Mouse (Mus musculus) intestine, embryonic 16.5 days (tissue): ENCODE data around the gene Bean1. TPM values are rescaled to one million over a fixed set of nuclear protein-coding genes. Genes with fewer than 3 reads are reported as not detected.

Source experiments
- ATAC-seq: fragments of 200-750 bp; cut with Nextera tagmentation; 2 replicates; pipeline ENCODE4 v1.8.0; 2017; ENCODE audit warnings: moderate TSS enrichment, moderate library complexity
- H3K27ac ChIP-seq: fragments of 300-500 bp; sonication (generic); 2 replicates; pipeline ENCODE4 v1.5.1; 2014; ENCODE audit warnings: mild to moderate bottlenecking, low read length
- H3K27me3 ChIP-seq: fragments of 300-500 bp; sonication (generic); replicated peaks from 2 replicates; pipeline ENCODE4 v1.6.1; 2014; ENCODE audit warnings: low read length, control low read depth, mixed read lengths; ENCODE audit not compliant: control insufficient read depth, insufficient read depth
- H3K36me3 ChIP-seq: fragments of 300-500 bp; sonication (generic); 2 replicates; pipeline ENCODE4 v1.6.1; 2014; ENCODE audit warnings: low read length, control low read depth; ENCODE audit not compliant: control insufficient read depth, insufficient read depth
- H3K4me1 ChIP-seq: fragments of 300-500 bp; sonication (generic); 2 replicates; pipeline ENCODE4 v1.6.1; 2014; ENCODE audit warnings: low read length, control low read depth, mixed read lengths; ENCODE audit not compliant: control insufficient read depth, insufficient read depth
- H3K4me2 ChIP-seq: fragments of 300-500 bp; sonication (generic); 2 replicates; pipeline ENCODE4 v1.6.1; 2014; ENCODE audit warnings: low read depth, low read length, control low read depth
- H3K4me3 ChIP-seq: fragments of 300-500 bp; sonication (generic); 2 replicates; pipeline ENCODE4 v1.5.1; 2014; ENCODE audit warnings: mild to moderate bottlenecking, low read length
- H3K9ac ChIP-seq: fragments of 300-500 bp; sonication (generic); 2 replicates; pipeline ENCODE4 v1.6.1; 2014; ENCODE audit warnings: low read depth, low read length
- H3K9me3 ChIP-seq: fragments of 300-500 bp; sonication (generic); 2 replicates; pipeline ENCODE4 v1.6.1; 2016; ENCODE audit warnings: low read length, control low read depth; ENCODE audit not compliant: control insufficient read depth
- WGBS: fragments of 180-500 bp; shearing (Covaris S2); extraction: QIAGEN DNeasy Blood & Tissue Kit; methylation state at CpG from one replicate; pipeline ENCODE4 v1.1.7; 2014; 5-methylcytosine and 5-hydroxymethylcytosine counted together
- polyA plus RNA-seq: library from polyadenylated mRNA; unstranded; fragments of >200 nt; fragmentation: Nextera tagmentation; extraction: Ambion mirVana; gene quantifications from 2 replicates; pipeline ENCODE4 v1.2.1, GENCODE M21; 2015

Bean1 gene
- polyA plus RNA-seq, 1 experiment from 2014 or later = 1.1 TPM

DNA sequence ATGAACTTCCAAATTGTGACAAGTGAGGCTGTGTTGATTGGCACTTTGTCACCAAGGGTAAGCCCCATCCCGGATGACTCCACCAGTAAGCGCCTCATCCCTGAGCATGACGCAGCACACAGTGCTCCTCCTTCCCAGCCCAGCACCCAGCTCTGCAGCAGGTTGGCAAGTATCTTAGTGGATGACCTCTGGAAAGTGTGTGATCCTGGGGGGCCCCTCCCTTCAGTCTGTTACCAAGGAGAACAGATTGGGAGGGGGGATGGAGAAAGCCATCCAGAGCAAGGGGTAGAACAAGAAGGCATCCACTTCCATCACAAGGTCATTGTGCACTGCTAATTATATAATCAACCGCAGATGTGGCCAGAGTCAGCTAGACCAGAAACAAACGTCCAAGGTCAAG lies 9.5 kb upstream of the Bean1 start:
- 68% methylated on average over 5 of the region's 5 CpGs for WGBS
- H3K4me2 ChIP-seq = no peak overlapping the region
- no peak overlapping the region for H3K9ac ChIP-seq
- no peaks in the 10 kb centered on the region for H3K4me1 ChIP-seq
- H3K36me3 ChIP-seq = no peaks in the 10 kb centered on the region
- H3K4me3 ChIP-seq = no peak overlapping the region
- no peak for ATAC-seq
- H3K27ac ChIP-seq = no peak overlapping the region
- no peaks in the 10 kb centered on the region for H3K9me3 ChIP-seq
- H3K27me3 ChIP-seq = no peaks in the 10 kb centered on the region

DNA sequence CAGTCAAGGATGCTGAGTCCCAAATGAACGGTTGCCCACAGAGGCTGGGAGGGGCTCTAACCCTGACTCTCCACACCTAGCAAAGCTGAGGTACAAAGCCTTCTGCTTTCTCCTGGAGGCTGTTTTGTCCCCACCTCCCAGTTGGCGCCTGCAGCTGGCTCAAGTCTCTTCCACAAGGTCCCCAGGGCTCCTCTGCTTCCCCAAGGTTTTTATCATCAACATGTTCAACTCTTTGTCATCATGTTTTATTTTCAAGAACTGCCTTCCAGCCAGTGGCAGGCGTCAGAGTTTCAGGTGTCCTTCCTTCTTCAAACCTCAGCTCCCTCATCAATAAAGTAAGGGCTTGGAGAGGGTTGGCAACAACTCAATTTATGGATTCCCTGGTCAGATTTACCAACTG lies 781 bp upstream of the Bean1 start:
- Histone ChIP-seq H3K36me3 (no peaks in the 10 kb centered on the region), H3K4me3 (no peak overlapping the region), H3K27me3 (peaks cover 33% of the 10 kb centered on the region), H3K4me2 (no peak overlapping the region), H3K27ac (no peak overlapping the region), H3K9me3 (no peaks in the 10 kb centered on the region), H3K9ac (no peak overlapping the region), H3K4me1 (peaks cover 8% of the 10 kb centered on the region)
- no peak for ATAC-seq
- whole genome bisulfite sequencing = 81% methylated on average over 3 of the region's 3 CpGs

DNA sequence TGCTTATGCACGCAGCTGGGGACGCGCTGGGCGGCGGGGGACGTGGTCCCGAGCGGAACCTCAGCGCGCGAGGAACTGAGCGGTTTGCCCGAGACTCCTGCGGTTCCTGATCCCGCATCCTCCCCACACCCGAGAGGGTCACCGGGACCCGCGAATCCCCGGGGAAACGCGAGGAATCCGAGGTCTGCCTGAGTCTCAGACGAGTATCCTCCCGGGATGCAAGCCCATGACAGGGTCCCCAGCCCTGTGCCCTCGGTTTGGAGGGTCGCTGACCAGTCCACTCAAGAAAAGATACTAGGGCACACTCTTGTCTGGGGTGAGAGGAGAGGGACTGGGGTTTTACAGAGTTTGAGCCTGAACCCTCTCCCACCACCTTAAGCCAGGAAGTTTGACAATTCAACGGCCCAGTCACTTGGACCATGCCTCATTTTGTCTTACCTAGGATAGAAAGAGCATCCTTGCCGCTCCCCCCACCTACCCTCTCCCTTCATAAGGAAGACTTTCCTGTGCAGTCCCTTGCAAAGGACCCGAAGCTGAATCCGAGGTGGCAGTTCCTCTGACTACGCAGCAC lies 893 bp downstream of the Bean1 start:
- Histone ChIP-seq H3K36me3 (no peaks in the 10 kb centered on the region), H3K4me2 (peak overlapping the region; percentile 99), H3K4me3 (peak overlapping the region; percentile 67), H3K27me3 (peaks cover 33% of the 10 kb centered on the region), H3K9ac (peak overlapping the region; percentile 73), H3K4me1 (peaks cover 8% of the 10 kb centered on the region), H3K9me3 (no peaks in the 10 kb centered on the region), H3K27ac (no peak overlapping the region)
- 0 out of 2 replicates have a peak, but pooled peaks have one; percentile 11 for ATAC-seq
- 5% methylated on average over 31 of the region's 32 CpGs for WGBS

DNA sequence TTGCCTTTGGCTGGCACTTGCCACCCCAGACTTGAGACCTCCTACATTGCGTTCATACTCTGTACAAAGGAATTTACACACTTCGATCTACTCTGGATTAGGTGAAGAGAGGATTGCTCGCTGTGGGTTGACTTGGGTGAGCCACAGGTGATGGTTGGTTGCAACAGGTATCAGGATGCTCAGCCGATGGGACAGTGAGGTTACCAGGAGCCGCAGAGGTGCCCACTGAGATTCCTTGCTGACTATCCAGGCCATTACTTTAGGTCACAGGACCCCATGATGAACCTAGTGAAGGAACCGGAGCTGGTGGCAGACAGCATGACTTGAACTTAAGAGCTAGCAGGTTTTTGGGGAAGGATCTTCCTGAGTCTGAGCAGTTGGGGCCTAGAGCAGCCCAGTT lies 2.2 kb downstream of the Bean1 start:
- H3K36me3 ChIP-seq = no peaks in the 10 kb centered on the region
- H3K27me3 ChIP-seq = peaks cover 33% of the 10 kb centered on the region
- H3K9me3 ChIP-seq = no peaks in the 10 kb centered on the region
- no peak overlapping the region for H3K27ac ChIP-seq
- ATAC-seq = no peak
- no peak overlapping the region for H3K4me3 ChIP-seq
- peaks cover 8% of the 10 kb centered on the region for H3K4me1 ChIP-seq
- no peak overlapping the region for H3K4me2 ChIP-seq
- 86% methylated on average over 6 of the region's 6 CpGs for WGBS
- no peak overlapping the region for H3K9ac ChIP-seq

DNA sequence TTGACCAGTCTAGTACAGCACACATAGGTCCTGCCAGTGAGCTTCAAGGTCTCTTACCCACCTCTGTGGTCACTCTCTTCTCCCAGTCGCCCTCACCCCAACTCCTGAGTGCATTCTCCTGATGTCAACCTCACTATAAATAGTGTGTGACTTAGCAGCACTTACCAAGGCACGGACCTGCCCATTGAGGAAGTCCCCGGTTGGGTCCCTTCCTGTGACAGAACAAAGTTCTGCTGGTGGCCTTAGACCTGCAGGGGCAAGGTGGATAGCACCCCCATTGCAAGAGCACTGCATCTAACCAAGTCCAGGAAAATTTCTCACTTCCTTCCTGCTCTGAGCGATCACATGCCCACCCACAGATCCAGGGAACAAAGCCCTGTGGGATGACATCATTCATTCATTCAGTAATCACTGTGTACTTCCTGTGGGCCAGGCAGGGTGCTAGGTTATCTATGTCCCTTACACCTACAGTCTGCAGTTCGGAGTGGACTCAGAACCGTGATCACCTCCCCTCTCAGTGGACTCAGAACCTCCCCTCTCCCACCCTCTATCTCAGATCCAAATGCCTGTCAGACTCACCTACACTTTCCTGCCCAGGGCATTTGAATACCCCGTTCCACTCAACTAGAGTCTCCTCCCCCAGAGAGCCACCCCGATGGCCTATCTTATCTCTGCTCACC lies 5.7 kb downstream of the Bean1 start:
- WGBS = 70% methylated on average over 8 of the region's 8 CpGs
- ATAC-seq = no peak
- Histone ChIP-seq H3K27ac (no peak overlapping the region), H3K27me3 (peaks cover 24% of the 10 kb centered on the region), H3K4me3 (no peak overlapping the region), H3K4me2 (no peak overlapping the region), H3K9ac (no peak overlapping the region), H3K36me3 (no peaks in the 10 kb centered on the region), H3K4me1 (peaks cover 6% of the 10 kb centered on the region), H3K9me3 (no peaks in the 10 kb centered on the region)

DNA sequence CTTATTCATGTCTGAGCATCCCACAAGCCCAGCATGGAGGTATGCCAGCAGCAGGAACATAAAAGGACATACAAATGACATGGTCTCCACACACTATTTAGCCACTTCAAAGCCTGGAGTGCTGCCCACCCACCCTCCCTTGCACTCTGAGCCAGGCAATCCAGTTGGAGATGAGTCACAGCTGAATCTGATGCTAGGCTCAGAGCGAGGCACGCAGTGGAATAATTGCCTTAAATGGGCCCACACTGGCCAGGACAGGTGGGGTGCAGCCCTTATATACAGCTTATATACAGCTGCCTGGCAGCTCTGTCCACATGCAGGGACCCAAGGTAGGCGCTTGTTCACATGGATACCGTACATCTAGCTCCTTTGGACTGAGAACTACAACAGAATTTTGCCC lies 6.8 kb downstream of the Bean1 start:
- Histone ChIP-seq H3K4me3 (no peak overlapping the region), H3K27me3 (peaks cover 14% of the 10 kb centered on the region), H3K27ac (no peak overlapping the region), H3K9me3 (no peaks in the 10 kb centered on the region), H3K9ac (no peak overlapping the region), H3K4me1 (no peaks in the 10 kb centered on the region), H3K4me2 (no peak overlapping the region), H3K36me3 (no peaks in the 10 kb centered on the region)
- no peak for ATAC-seq
- WGBS = 72% methylated on average over 4 of the region's 4 CpGs

DNA sequence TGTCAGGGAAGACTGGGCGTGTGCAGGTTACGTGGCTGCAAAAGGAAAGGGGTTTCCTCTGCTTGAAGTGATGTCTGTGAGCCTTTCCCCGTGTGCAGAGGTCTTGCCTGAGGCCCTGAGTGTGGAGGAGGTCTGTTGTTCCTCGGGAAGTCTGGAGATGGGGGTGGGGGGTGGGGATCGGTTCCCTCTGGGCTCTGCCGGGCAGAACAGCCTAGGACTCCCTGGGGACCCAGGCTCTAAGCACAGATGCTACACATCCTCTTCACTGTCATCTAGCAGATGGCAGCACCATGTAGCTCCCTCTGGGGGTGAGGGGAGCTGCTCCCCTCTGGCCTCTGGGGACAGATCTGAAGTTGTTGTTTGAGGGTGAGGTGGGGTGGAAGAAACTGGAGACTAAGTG lies 14.7 kb downstream of the Bean1 start:
- no peak overlapping the region for H3K4me2 ChIP-seq
- H3K9me3 ChIP-seq = no peaks in the 10 kb centered on the region
- H3K4me3 ChIP-seq = no peak overlapping the region
- no peaks in the 10 kb centered on the region for H3K27me3 ChIP-seq
- 30% methylated on average over 6 of the region's 6 CpGs for WGBS
- ATAC-seq = no peak
- no peak overlapping the region for H3K27ac ChIP-seq
- no peak overlapping the region for H3K9ac ChIP-seq
- no peaks in the 10 kb centered on the region for H3K36me3 ChIP-seq
- 0 out of 2 replicates have a peak, but pooled peaks cover 2% of the 10 kb centered on the region for H3K4me1 ChIP-seq

DNA sequence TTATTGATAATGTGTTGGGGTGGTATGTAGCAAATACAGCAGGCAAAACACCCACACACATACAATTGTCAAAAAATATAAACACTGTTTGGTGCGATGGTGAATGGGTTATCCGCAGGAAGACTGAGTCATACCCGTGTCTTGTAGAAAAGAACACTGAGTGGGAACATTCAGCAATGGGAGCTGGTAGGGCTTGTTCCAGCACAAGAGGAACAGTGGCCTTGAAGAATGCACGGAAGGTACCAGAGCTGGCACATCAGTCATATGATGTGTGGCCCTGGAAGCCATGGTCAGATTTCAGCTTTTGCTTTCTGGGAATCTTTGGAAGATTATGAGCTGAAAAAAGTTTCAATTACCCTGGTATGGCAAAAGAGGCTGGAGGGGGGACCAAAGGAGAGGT lies 16.6 kb downstream of the Bean1 start:
- no peak overlapping the region for H3K4me2 ChIP-seq
- no peaks in the 10 kb centered on the region for H3K9me3 ChIP-seq
- no peaks in the 10 kb centered on the region for H3K27me3 ChIP-seq
- H3K4me3 ChIP-seq = no peak overlapping the region
- no peaks in the 10 kb centered on the region for H3K36me3 ChIP-seq
- WGBS = 82% methylated on average over 4 of the region's 4 CpGs
- H3K27ac ChIP-seq = no peak overlapping the region
- no peak for ATAC-seq
- H3K4me1 ChIP-seq = 0 out of 2 replicates have a peak, but pooled peaks cover 2% of the 10 kb centered on the region
- H3K9ac ChIP-seq = no peak overlapping the region

DNA sequence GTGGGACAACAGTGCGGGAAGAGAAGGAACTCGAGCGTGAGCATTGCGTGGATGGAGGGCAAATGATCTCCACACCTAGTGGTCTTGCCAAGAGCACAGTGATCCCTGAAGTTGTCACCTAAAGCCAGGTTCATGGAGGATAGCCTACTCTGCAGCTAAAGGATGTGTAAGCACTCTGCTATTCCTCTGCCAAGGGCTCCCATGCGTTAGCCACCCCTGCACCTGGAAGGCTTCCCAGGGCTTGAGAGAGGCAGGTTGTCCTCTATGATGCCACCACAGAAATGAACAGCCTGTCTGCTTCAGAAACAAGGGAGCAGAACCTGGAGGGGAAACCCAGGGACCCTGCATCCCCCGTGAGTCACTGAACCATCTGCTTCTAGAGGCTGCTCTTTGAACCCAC lies 17.4 kb downstream of the Bean1 start:
- no peak for ATAC-seq
- 88% methylated on average over 6 of the region's 6 CpGs for WGBS
- H3K4me2 ChIP-seq = no peak overlapping the region

More for the DNA sequence above, 17.4 kb downstream of the Bean1 start:
- no peaks in the 10 kb centered on the region for H3K9me3 ChIP-seq
- no peak overlapping the region for H3K4me3 ChIP-seq
- H3K27ac ChIP-seq = no peak overlapping the region
- no peaks in the 10 kb centered on the region for H3K36me3 ChIP-seq
- H3K9ac ChIP-seq = no peak overlapping the region
- H3K27me3 ChIP-seq = no peaks in the 10 kb centered on the region
- 0 out of 2 replicates have a peak, but pooled peaks cover 2% of the 10 kb centered on the region for H3K4me1 ChIP-seq
